Mouse (Mus musculus) lung, embryonic 16.5 days (tissue): ENCODE results near the gene Actl6b. TPM values are rescaled to one million over a fixed set of nuclear protein-coding genes. Genes with fewer than 3 reads are reported as not detected.

Experiments
- ATAC-seq: fragments of 200-750 bp; cut with Nextera tagmentation; 2 replicates; pipeline ENCODE4 v1.8.0; 2017; ENCODE audit warnings: low read depth, mild to moderate bottlenecking, moderate library complexity
- H3K27ac ChIP-seq: fragments of 300-500 bp; sonication (generic); 2 replicates; pipeline ENCODE4 v1.5.1; 2014; ENCODE audit warnings: mild to moderate bottlenecking, control low read depth, low read length
- H3K27me3 ChIP-seq: fragments of 300-500 bp; sonication (generic); 2 replicates; pipeline ENCODE4 v1.6.1; 2014; ENCODE audit warnings: low read depth, low read length, mixed read lengths; ENCODE audit not compliant: control insufficient read depth, insufficient read depth
- H3K36me3 ChIP-seq: fragments of 300-500 bp; sonication (generic); 2 replicates; pipeline ENCODE4 v1.6.1; 2014; ENCODE audit warnings: low read length; ENCODE audit not compliant: control insufficient read depth, insufficient read depth
- H3K4me1 ChIP-seq: fragments of 300-500 bp; sonication (generic); replicated peaks from 2 replicates; pipeline ENCODE4 v1.6.1; 2014; ENCODE audit warnings: low read length, mixed read lengths; ENCODE audit not compliant: control insufficient read depth, insufficient read depth
- H3K4me2 ChIP-seq: fragments of 300-500 bp; sonication (generic); 2 replicates; pipeline ENCODE4 v1.6.1; 2014; ENCODE audit warnings: low read depth, low read length, control low read depth
- H3K4me3 ChIP-seq: fragments of 300-500 bp; sonication (generic); 2 replicates; pipeline ENCODE4 v1.5.1; 2014; ENCODE audit warnings: mild to moderate bottlenecking, low read length, control low read depth
- H3K9ac ChIP-seq: fragments of 300-500 bp; sonication (generic); 2 replicates; pipeline ENCODE4 v1.6.1; 2014; ENCODE audit warnings: low read length, control low read depth
- H3K9me3 ChIP-seq: fragments of 300-500 bp; sonication (generic); 2 replicates; pipeline ENCODE4 v1.6.1; 2016; ENCODE audit warnings: low read length; ENCODE audit not compliant: control insufficient read depth
- WGBS: fragments of 180-500 bp; shearing (Covaris S2); extraction: QIAGEN DNeasy Blood & Tissue Kit; methylation state at CpG from one replicate; pipeline ENCODE4 v1.1.7; 2014; 5-methylcytosine and 5-hydroxymethylcytosine counted together
- polyA plus RNA-seq: library from polyadenylated mRNA; unstranded; fragments of >200 nt; fragmentation: Nextera tagmentation; extraction: Ambion mirVana; gene quantifications from 2 replicates; pipeline ENCODE4 v1.2.1, GENCODE M21; 2015

Gene Actl6b
- polyA plus RNA-seq, 1 experiment from 2014 or later: 0.51 TPM

GRCm38 (mm10) chr5:137526192-137526936, 27.0 kb upstream of the Actl6b start:
- 48% methylated on average over 16 of the region's 16 CpGs for WGBS

GRCm38 (mm10) chr5:137527413-137527812, 25.9 kb upstream of the Actl6b start:
- 62% methylated on average over 1 of the region's 1 CpGs for WGBS

More at GRCm38 (mm10) chr5:137526192-137526936, 27.0 kb upstream of the Actl6b start:
- H3K27me3 ChIP-seq: no peaks in the 10 kb centered on the region
- H3K4me3 ChIP-seq: no peak overlapping the region
- peaks cover 17% of the 10 kb centered on the region for H3K4me1 ChIP-seq
- H3K9ac ChIP-seq: no peak overlapping the region
- no peak for ATAC-seq
- no peaks in the 10 kb centered on the region for H3K9me3 ChIP-seq
- peak overlapping the region; percentile 36; the same call in 1 of the 2 replicates for H3K27ac ChIP-seq
- no peak overlapping the region for H3K4me2 ChIP-seq
- peaks cover 77% of the 10 kb centered on the region for H3K36me3 ChIP-seq

GRCm38 (mm10) chr5:137528247-137528968, 24.9 kb upstream of the Actl6b start:
- no peak overlapping the region for H3K4me2 ChIP-seq
- H3K27ac ChIP-seq: no peak overlapping the region
- no peak overlapping the region for H3K9ac ChIP-seq
- no peak overlapping the region for H3K4me3 ChIP-seq
- peaks cover 17% of the 10 kb centered on the region for H3K4me1 ChIP-seq
- 78% methylated on average over 22 of the region's 22 CpGs for WGBS
- H3K27me3 ChIP-seq: no peaks in the 10 kb centered on the region
- no peaks in the 10 kb centered on the region for H3K9me3 ChIP-seq
- H3K36me3 ChIP-seq: peaks cover 56% of the 10 kb centered on the region
- ATAC-seq: no peak

More at GRCm38 (mm10) chr5:137527413-137527812, 25.9 kb upstream of the Actl6b start:
- Histone ChIP-seq H3K27ac (no peak overlapping the region), H3K4me1 (peaks cover 17% of the 10 kb centered on the region), H3K27me3 (no peaks in the 10 kb centered on the region), H3K4me2 (no peak overlapping the region), H3K9me3 (no peaks in the 10 kb centered on the region), H3K9ac (no peak overlapping the region), H3K36me3 (peaks cover 66% of the 10 kb centered on the region), H3K4me3 (no peak overlapping the region)
- ATAC-seq: no peak

GRCm38 (mm10) chr5:137529221-137529995, 23.9 kb upstream of the Actl6b start:
- peaks cover 17% of the 10 kb centered on the region for H3K4me1 ChIP-seq
- H3K36me3 ChIP-seq: peaks cover 46% of the 10 kb centered on the region
- no peaks in the 10 kb centered on the region for H3K27me3 ChIP-seq
- no peak for ATAC-seq
- no peaks in the 10 kb centered on the region for H3K9me3 ChIP-seq
- H3K9ac ChIP-seq: no peak overlapping the region
- 74% methylated on average over 15 of the region's 15 CpGs for WGBS
- H3K4me3 ChIP-seq: no peak overlapping the region
- H3K27ac ChIP-seq: no peak overlapping the region
- no peak overlapping the region for H3K4me2 ChIP-seq

- Histone ChIP-seq H3K9ac (peak overlapping the region; percentile 91), H3K27ac (peak overlapping the region; percentile 96), H3K9me3 (no peaks in the 10 kb centered on the region), H3K36me3 (peaks cover 40% of the 10 kb centered on the region), H3K4me2 (peak overlapping the region; percentile 84), H3K4me1 (peaks cover 17% of the 10 kb centered on the region), H3K4me3 (peak overlapping the region; percentile 87), H3K27me3 (no peaks in the 10 kb centered on the region)
- 69% methylated on average over 8 of the region's 8 CpGs for WGBS
- no peak for ATAC-seq
These were observed 23.2 kb upstream of the Actl6b start for GRCm38 (mm10) chr5:137530075-137530474.

GRCm38 (mm10) chr5:137530588-137531413, 22.5 kb upstream of the Actl6b start:
- Histone ChIP-seq H3K27me3 (no peaks in the 10 kb centered on the region), H3K9me3 (no peaks in the 10 kb centered on the region), H3K27ac (peak overlapping the region; percentile 96), H3K9ac (peak overlapping the region; percentile 91), H3K4me2 (peak overlapping the region; percentile 84), H3K4me1 (peaks cover 17% of the 10 kb centered on the region), H3K36me3 (peaks cover 33% of the 10 kb centered on the region), H3K4me3 (peak overlapping the region; percentile 87)
- ATAC-seq: peak; percentile 53
- WGBS: under 1% methylated on average over 43 of the region's 46 CpGs

- no peaks in the 10 kb centered on the region for H3K9me3 ChIP-seq
- peak; percentile 4; the same call in 1 of the 2 replicates for ATAC-seq
- 0% methylated on average over 49 of the region's 51 CpGs for WGBS
These were observed 21.7 kb upstream of the Actl6b start for GRCm38 (mm10) chr5:137531414-137532130.

More at GRCm38 (mm10) chr5:137531414-137532130, 21.7 kb upstream of the Actl6b start:
- no peaks in the 10 kb centered on the region for H3K27me3 ChIP-seq
- peaks cover 13% of the 10 kb centered on the region for H3K4me1 ChIP-seq
- H3K4me3 ChIP-seq: peak overlapping the region; percentile 87
- H3K36me3 ChIP-seq: peaks cover 28% of the 10 kb centered on the region
- H3K9ac ChIP-seq: peak overlapping the region; percentile 91
- peak overlapping the region; percentile 84 for H3K4me2 ChIP-seq
- H3K27ac ChIP-seq: peak overlapping the region; percentile 96
